Mouse (Mus musculus) gastrocnemius, postnatal 10 days (tissue): ENCODE results near the gene Dstyk. TPM values are rescaled to one million over a fixed set of nuclear protein-coding genes. Genes with fewer than 3 reads are reported as not detected.

ENCODE experiments used
- total RNA-seq, 2 experiments: library from RNA; stranded (reverse); gene quantifications; 2 replicates each; pipeline ENCODE4 v1.2.3; 2021

Gene Dstyk
- total RNA-seq, 2 experiments from 2014 or later, result 16.1 to 16.8 TPM

Other genes with a start within 250 kb of the Dstyk start
- gene Lemd1, start 226.1 kb upstream of the Dstyk start, total RNA-seq, result not detected
- under 1 TPM in 1 of 2 experiments, not detected in 1; 0.05 TPM for gene AC124108.1, start 226.1 kb upstream of the Dstyk start, total RNA-seq
- gene Gm10188, start 187.8 kb upstream of the Dstyk start, total RNA-seq, result not detected
- under 1 TPM; 0.45 to 0.52 TPM for gene Klhdc8a, start 118.9 kb upstream of the Dstyk start, total RNA-seq
- gene Nuak2, start 101.4 kb upstream of the Dstyk start, total RNA-seq, result 1 to 10 TPM; 2.0 to 2.2 TPM
- 10 to 100 TPM; 24.8 to 30.7 TPM for gene Tmcc2, start 26.3 kb upstream of the Dstyk start, total RNA-seq
- gene Rbbp5, start 59.8 kb downstream of the Dstyk start, total RNA-seq, result 10 to 100 TPM; 19.6 to 20.3 TPM
- 1 to 10 TPM; 1.3 to 1.9 TPM for gene Tmem81, start 88.7 kb downstream of the Dstyk start, total RNA-seq
- gene Cntn2, start 125.7 kb downstream of the Dstyk start, total RNA-seq, result under 1 TPM; 0.11 to 0.21 TPM